Mouse (Mus musculus): Measurements from ENCODE around the gene Gm5751. TPM values are rescaled to one million over a fixed set of nuclear protein-coding genes. Genes with fewer than 3 reads are reported as not detected.

The Gm5751 gene
- not detected in 2 replicates for polyA plus RNA-seq (2012; rRNA removed)

GRCm38 (mm10) chrX:8873953-8874352, at the start of gene Gm5751:
Gm5751 (plus strand) TSS chrX:8874253.

GRCm38 (mm10) chrX:8843694-8844093, 30.4 kb upstream of the Gm5751 start, which contains the start of gene Gm6592:
Gm6592 (plus strand) TSS chrX:8843994.

GRCm38 (mm10) chrX:8892343-8893155, 18.5 kb downstream of the Gm5751 start, which contains the start of gene B630019K06Rik:
B630019K06Rik (plus strand) TSS chrX:8892382.

Other genes with a start within 250 kb of the Gm5751 start
- gene Ssxb8, start 183.4 kb upstream of the Gm5751 start, polyA plus RNA-seq (2012; rRNA removed) = not detected in 2 replicates
- gene Ssx9, start 125.8 kb upstream of the Gm5751 start, polyA plus RNA-seq (2012; rRNA removed) = not detected in 2 replicates
- gene Ssxb5, start 70.6 kb upstream of the Gm5751 start, polyA plus RNA-seq (2012; rRNA removed) = not detected in 2 replicates
- not detected in 2 replicates for gene Gm6592, start 30.3 kb upstream of the Gm5751 start, polyA plus RNA-seq (2012; rRNA removed)
- gene B630019K06Rik, start 18.1 kb downstream of the Gm5751 start, polyA plus RNA-seq (2012; rRNA removed) = 0.12 and 0.17 TPM in 2 replicates
- not detected in 2 replicates for gene Fthl17b, start 88.7 kb downstream of the Gm5751 start, polyA plus RNA-seq (2012; rRNA removed)
- not detected in 2 replicates for gene Fthl17c, start 102.3 kb downstream of the Gm5751 start, polyA plus RNA-seq (2012; rRNA removed)
- gene Fthl17d, start 112.5 kb downstream of the Gm5751 start, polyA plus RNA-seq (2012; rRNA removed) = not detected in 2 replicates
- not detected in 2 replicates for gene Fthl17e, start 159.2 kb downstream of the Gm5751 start, polyA plus RNA-seq (2012; rRNA removed)
- not detected in 2 replicates for gene Fthl17f, start 188.8 kb downstream of the Gm5751 start, polyA plus RNA-seq (2012; rRNA removed)
- not detected in 2 replicates for gene 4930402K13Rik, start 230.3 kb downstream of the Gm5751 start, polyA plus RNA-seq (2012; rRNA removed)